Mouse (Mus musculus): Measurements from ENCODE around the gene Aadacl4.
"Not testable (repeated sequence)": the region's sequence is repeated elsewhere in the genome, so short reads cannot be mapped to it uniquely, and the experiment has no call there.

Gene Aadacl4

GRCm38 (mm10) chr4:144613407-144613806 lies at the start of gene Aadacl4:
Gene Aadacl4 (plus strand): TSS chr4:144613707.
- no peak for DNase-seq (ENCODE audit: low read depth, low spot score)

- no peak for DNase-seq (ENCODE audit: low read depth, low spot score)
Measured at GRCm38 (mm10) chr4:144565034-144565433, 48.5 kb upstream of the Aadacl4 start, which contains the start of gene Gm13124. Gene Gm13124 (minus strand): TSS chr4:144565134.

GRCm38 (mm10) chr4:144567752-144568151 lies 45.8 kb upstream of the Aadacl4 start:
- no peak for DNase-seq (ENCODE audit: low read depth, low spot score)

- DNase-seq (ENCODE audit: low read depth, low spot score): not testable (repeated sequence)
Measured at GRCm38 (mm10) chr4:144586207-144586606, 27.3 kb upstream of the Aadacl4 start.

GRCm38 (mm10) chr4:144592790-144593189 lies 20.7 kb upstream of the Aadacl4 start:
- DNase-seq (ENCODE audit: low read depth, low spot score): no peak

- DNase-seq (ENCODE audit: low read depth, low spot score): no peak
Measured at GRCm38 (mm10) chr4:144614586-144614985, 1.1 kb downstream of the Aadacl4 start.

GRCm38 (mm10) chr4:144638263-144638662 lies 24.8 kb downstream of the Aadacl4 start:
- no peak for DNase-seq (ENCODE audit: low read depth, low spot score)
